Mouse (Mus musculus): ENCODE data around the gene Vps11.
"Not testable (repeated sequence)": the region's sequence is repeated elsewhere in the genome, so short reads cannot be mapped to it uniquely, and the experiment has no call there.

GRCm38 (mm10) chr9:44361931-44362330 is 461 bp upstream of the Vps11 start:
- not testable (repeated sequence) for TF ChIP-seq CTCF (IDR thresholded peaks at IDR 0.05; ENCODE audit: low read depth, low read length); POLR2A (IDR thresholded peaks at IDR 0.05; ENCODE audit: borderline replicate concordance, low read depth, low read length)
